Mouse (Mus musculus) monocyte, adult 2 months (primary cell): Measurements from ENCODE around the gene Fndc3b.
"Not testable (repeated sequence)": the region's sequence is repeated elsewhere in the genome, so short reads cannot be mapped to it uniquely, and the experiment has no call there.

Experiments used
- DNase-seq, 2 experiments: peaks; one replicate each; pipeline ENCODE4 v3.0.0; 2022; ENCODE audit warnings: low spot score in 2 of 2, low read depth in 1 of 2

The Fndc3b gene

DNA sequence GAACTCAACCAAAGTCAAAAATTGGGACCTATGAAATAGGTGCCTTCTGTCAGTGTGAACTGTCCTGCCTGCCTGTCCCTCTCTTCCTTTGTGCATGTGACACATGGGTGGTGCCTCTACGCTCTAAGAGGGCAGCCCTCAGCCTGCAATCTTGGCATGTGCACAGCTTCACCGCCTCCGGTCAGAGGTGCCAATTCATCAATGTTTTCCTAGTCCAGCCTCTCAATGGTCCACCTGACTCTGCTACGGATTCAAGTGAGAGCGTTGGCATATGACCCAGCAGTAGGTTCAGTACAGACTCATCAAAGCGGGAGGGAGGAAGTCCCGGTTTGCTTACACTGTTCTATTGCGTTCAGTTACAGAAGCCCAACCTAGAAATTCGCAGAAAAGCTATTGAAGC lies 192.2 kb downstream of the Fndc3b start:
- DNase-seq = no peak

DNA sequence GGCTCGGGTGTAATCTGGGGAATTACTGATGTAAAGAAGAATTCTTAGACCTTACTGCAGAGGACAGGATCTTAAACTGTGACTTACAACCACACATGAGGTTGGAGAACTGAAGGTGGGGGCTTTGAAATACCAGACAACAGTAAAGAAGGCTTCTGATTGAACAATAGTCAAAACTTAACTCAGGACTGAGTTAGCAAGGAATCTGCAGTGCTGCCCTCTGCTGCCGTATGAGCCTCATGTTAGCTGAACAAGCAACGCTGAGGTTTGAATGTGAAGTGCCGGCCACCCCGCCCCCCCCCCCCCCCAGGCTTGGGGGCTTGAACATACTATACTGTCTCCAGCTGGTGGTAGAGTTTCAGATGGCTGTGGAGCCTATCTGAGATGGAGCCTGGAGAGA lies 194.6 kb downstream of the Fndc3b start:
- DNase-seq = no peak

DNA sequence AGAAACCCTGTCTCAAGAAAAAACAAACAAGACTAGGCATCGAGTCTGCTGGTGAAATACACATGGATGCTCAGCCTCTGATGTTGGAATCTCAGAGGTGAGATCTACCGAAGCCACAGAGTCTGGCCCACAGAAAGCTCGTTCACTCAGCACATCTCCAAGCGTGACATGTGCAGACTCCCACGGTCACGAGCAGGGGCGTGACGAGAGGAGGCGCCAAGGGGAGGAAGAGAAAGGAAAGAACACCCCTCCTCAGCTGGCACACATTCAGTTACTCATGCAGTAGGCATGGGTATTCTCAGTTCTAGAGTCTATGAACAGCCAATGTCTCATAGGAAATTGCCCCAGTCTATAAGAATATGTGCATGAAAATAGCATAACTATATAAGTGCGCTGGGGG lies 199.3 kb downstream of the Fndc3b start:
- DNase-seq = no peak

DNA sequence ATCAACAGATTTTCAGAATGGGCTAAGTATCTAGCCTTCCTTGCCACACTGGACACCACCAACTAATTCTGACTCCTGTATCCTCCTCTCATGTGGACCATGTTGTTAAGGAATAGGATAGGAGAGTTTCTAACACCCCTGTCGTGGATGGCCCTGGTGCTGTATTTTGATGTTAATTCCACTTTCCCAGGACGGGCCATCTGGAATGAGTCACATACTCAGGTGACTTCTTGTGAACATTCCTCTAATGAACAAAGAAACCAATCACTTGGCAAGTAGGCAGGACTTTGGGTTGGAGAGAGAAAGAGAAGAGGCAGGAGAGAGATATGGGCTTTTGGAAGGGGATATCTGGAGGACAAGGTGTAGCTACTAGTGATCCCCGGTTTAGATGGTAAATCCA lies 204.2 kb downstream of the Fndc3b start:
- no peak for DNase-seq

DNA sequence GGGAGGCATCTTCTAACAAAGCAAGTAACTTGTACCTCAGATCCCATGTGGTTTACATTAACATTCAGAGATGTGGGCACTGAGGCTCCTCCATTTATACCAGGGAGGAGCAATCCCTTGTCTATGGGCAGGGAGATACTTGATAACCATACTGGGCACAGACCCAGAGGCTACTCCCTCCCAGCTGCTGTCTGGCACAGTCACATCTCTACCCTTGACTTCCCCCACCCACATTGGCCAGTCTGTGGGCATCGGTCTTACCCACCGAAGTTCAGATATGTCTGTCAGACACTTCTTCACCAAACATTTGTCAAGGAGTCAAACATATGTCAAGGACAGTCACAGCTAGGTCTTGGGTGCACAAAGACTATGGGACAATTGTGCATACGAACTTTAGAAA lies 205.5 kb downstream of the Fndc3b start:
- no peak for DNase-seq

DNA sequence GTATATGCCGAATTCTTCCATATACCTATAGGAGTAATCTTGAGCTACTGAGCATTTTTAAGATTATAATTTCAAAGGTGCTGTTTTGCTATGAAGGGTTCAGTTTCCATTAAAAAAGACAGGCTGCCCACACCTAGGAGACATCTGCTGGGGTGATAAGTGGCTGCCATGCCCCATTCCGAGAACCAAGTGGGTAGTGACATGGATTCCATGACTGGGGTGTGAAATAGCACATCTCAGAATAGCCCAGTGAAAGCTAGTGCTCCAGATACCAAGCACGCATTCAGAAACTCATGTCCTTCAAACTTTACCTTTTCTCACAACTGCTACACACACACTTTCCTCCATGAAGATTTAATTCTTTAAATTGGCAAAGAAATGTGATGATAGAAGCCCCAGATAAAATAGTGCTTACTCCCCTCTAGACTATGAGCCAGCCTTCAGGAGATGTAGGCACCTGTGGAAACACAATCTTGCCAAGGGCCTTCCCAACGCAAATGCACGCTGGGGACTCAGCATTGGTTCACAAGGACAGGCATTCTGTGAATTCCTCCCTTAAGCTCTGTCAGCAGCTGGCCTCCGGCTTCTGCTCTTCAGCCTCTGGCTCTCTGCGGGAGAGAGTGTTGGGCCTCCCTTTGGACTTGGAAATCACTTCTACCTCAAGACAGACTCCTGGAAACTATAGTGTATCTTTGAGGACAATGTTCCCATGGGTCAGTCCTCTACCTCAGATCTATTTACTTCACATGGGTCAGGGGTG lies 207.6 kb downstream of the Fndc3b start:
- no peak for DNase-seq

DNA sequence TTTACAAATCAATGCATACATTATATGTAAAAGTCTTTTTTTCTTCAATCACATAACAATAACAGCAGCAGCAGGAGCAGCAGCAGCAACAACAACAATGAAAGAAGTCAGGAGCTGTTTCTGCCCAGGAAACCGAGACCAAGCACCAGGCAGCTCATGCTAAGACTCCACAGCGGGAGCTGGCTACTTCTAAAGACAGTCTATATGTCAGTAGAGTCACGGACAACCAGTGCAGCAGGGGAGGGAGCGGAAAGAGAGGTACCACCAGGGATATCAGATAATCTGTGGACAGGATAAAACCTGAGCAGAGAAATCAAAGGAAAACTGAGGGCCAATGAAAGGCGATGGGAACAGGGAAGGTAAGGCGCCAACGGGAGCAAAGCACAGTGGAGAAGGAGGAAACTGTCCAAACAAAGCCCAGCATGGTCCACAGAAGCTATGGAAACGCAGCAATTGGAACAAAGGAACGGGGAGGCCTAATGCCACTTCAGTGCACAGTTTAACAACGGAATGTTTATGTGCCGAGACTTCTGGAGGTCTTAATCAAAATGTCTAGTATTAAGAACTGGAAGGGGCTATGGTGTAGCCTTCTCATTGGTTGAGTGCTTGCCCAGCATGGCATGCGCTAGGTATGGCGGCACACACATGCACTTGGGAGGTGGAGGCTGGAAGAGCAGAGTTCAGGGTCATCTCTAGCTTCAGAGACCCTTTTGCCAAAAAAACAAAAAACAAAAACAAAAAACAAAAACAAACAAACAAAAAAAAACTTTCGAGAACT lies 215.6 kb downstream of the Fndc3b start:
- DNase-seq = no peak

DNA sequence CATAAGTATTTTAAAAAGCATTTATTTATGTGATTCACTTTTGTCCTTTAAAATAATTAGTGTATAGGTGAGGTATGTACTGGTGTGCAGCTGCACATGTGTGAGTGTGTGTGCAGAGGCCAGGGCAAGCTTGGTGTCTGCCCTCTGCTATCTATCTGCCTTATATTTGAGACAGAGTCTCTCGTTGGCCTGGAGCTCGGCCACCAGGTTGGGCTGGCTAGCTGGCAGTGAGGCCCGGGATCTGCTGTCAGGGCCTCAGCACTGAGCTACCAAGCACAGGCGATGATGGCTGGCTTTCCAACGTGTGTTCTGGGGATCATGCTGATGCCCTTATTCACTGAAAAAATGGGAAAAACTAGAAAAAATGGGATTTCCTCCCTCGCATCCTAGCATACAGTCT lies 216.4 kb downstream of the Fndc3b start:
- no peak for DNase-seq

DNA sequence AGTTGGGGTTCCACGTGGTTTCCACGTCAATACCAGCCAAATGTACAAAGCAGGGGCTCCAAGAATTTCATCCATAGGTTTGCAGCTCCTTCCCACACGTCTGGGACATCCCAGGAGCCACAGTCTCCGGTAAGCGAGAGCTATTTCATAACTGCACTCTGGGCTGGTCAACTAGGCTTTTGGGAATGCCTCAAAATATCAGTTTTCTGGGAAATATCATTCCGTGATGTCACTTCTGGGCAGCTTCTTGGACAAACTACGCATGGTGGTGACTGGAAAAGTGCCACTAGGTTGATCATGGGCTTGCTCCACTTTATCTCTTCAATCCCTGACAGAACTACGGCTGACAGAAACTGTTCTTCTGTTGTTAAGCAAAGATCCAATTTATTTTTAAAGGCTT lies 217.0 kb downstream of the Fndc3b start:
- no peak for DNase-seq

DNA sequence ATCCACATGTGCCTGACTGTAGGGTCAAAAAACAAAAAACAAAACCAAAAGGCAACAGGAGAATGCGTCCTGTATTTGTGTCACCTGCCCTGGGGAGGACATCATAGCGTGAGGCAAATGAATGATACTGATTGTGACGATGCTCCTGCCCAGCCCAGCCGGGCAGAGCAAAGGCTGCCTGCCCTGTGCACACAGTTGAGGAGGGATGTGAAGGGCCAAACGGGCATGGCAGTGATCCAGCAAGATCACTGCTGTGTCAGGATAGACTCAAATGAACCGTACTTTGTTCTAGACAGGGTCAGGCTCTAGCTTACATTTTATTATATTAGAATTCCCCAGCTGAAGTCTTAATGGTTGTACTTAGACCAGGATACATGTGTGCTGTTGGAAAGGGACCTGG lies 219.3 kb downstream of the Fndc3b start:
- no peak for DNase-seq

DNA sequence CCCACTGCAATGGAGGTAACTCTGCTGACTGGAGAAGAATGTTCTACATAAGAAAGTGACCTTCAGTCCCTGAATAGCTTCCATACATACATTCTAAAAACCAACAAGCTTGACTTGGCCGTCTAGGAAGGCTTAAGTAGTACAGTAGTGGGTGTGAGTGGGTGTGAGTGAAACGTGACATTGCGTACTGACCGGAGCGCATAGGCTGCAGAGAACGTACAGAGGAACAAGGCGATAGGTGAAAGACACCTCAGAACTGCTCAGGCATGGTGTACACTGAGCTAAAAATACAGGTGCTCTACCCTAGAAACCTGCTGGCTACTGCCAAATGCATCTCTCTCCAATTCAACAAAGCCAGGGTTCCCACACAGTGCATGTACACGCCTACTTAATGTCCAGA lies 219.7 kb downstream of the Fndc3b start:
- no peak for DNase-seq

DNA sequence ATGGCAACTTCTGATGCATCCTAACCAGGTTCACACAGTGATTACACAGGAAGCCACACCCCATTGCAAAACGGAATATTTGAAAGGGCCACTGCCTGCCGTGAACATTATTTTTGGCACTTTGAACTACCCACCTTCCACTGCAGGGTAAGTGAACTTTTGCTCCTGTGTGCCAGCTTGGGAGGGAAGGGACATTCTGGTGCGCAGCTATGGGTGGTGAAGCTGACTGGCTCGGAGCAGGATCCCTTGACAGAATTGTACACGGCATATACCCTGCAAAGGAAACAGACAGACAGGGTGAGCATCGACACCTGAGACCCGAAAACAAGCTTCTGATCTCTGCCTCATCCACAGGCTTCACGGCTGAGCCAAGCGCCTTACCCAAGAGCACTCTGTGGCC lies 220.2 kb downstream of the Fndc3b start:
- DNase-seq = no peak

DNA sequence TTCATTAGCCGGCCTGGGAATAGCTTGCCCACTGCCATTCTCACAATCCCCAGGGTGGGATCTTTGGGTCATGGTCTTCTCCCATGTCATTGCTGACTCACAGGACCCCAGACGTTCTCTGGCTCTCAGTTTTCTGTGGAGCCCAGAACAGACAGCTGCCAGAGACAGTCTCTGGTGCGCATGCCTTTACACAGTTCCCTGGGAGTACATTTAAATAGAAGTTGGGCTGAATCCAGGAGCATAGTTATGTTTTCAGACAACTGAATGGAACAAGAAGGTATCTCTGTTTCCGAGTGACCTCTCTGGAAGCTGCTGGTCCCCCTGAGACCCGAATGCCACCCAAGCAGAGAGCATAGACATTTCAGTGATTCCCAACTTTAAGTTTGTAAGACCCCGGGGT lies 221.6 kb downstream of the Fndc3b start:
- DNase-seq = no peak

DNA sequence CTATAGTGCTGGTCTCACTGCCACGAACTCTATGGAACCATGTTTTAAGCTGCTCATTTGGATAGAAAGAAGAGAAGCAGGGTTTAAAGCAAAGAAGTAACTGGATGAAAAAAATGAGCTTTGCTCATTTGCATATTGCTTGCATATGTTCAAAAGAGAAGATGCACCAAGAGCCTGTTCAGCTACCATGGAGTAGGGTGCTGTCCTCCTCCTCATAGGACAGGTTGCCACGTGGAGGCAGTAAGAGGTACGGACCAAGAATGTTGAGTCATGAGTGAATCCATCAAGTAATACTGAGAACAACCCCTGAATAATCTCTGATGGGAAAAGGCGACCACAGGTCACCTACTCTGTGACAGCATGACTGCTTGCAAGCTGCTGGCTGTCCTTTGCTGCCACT lies 226.0 kb downstream of the Fndc3b start:
- DNase-seq = no peak

DNA sequence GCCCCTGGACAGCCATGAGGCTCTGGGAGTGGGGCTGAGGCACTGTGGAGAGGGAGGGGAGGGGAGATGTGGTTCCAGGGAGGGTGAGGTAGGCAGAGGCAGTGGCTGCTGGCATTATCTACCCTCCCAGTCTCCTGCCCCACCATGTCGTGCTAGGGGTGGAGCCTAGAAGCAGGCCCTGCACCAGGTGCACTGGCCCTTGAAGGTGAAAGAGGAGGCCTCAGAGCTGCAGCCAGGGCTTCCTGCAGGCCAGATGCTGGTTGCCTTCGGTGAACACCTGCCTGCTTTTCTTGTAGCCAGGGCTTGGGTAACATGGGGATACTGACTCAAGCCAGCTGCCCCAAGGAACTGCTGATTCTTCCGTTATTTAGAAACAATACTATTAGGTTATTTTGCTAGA lies 226.4 kb downstream of the Fndc3b start:
- no peak for DNase-seq

DNA sequence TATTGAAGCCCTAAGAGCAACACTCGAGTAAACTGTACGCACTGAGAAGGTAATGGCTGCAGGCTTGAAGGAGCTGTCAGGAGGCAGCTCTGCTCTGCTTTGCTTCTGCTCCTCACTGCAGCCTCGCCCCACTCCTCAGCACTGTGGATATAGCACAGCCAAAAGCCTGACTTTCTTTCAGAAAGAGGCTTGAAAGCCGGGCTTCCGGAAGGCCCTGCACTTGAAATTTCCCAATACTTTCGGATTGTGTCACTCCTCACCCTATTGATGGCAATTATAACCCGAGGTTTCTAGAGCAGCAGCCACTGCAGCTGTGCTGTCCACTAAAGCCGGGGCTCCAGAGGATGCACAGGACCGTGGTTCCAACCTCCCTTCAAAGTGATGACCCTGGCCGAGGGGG lies 227.3 kb downstream of the Fndc3b start:
- DNase-seq = no peak

DNA sequence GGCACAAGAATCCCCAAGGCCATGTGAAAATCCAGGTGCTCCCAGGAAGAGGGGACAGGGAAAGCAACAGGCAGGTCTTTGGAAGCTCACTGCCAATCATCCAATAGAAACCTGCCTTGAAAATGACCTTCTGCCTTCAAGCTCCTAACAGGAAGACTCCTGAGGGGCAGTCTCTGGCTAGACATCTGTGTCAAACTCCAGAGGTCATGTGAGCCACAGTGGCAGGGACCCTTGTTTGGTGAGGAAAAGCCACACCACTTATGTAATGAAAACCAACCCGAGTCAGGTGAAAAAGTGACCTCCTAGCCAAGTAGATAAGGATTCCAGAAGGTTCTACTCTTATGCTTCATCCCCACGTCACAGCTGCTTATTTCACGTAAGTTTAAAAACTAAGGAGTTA lies 227.8 kb downstream of the Fndc3b start:
- DNase-seq = no peak

DNA sequence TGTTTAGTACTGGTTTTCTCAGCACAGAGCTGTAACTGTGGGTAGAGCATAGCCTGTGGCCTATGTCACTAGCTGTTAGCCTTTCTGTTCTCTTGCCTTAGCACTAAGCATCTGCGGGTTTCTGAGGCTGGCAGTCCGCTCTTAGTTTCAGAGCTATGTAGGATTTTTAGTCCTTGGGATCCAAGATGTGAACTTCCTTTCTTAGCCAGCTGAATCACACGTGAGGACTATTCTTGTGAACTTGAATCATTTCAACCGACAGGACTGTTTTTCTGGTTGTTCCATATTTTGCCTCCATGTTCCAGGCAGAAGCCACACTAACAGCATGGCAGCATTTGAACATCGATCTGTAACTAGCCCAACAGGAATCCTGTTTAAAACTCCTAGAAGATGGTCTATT lies 229.4 kb downstream of the Fndc3b start:
- no peak for DNase-seq

DNA sequence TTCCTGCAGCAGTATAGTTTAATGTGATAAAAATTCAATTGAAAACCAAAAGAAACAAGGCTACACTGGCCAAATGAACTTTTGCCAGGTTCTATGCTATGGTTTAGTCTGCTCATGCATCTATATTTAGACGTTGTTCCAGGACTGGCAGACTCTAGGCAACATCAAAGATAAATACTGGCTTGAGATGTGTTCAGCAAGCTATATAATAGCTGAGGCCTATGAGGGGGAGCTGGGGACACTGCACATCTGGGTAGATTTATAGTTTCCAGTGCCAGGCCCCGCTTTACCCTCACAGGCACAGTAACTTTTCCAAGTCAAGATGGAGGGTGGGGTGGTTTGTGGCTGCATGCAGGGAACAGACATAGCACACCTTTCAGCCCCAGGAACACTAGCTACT lies 231.7 kb downstream of the Fndc3b start:
- no peak for DNase-seq

DNA sequence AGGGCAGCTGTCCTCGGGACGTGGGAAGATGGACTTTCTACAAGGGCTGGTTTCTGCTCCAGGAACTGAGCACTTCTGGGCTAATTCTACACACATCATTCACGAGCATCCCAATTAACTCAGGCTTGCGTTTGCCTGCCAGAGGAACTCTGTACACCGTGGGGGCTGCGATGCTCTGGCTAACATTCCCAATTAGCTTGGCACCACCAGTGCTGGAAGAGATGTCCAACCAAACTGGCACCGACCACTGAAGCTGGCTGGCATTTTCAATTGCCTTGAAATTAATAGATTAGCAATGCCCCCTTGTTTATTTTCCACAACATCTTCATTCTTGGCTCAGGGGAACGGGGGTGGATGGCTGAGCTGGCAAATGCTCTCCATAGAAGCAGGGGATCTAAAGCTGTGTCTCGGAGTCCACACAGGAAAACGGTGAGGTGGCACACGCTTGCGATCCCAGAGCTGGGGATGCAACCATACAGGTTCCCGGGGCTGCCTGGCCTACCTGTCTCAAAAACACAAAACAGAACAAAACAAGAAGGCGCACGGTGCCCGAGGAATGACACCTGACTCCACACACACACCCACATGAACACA lies 232.4 kb downstream of the Fndc3b start:
- DNase-seq = no peak

DNA sequence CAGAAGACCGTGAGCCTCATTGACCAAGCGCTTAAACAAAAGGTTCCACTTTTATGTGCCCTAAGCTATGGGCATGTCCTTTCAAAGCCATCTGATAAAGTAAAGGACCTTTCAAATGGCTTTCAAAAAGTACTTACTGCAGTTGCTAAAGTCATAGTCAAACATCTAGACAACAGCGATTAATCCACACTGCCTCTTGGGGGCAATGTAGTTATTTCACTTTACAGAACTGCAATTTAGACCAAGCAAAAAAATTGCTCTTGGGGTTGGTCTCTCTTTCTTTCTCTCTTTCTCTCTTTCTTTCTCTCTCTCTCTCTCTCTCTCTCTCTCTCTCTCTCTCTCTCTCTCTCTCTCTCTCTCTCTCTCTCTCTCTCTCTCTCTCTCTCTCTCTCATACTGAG lies 233.4 kb downstream of the Fndc3b start:
- not testable (repeated sequence) for DNase-seq

DNA sequence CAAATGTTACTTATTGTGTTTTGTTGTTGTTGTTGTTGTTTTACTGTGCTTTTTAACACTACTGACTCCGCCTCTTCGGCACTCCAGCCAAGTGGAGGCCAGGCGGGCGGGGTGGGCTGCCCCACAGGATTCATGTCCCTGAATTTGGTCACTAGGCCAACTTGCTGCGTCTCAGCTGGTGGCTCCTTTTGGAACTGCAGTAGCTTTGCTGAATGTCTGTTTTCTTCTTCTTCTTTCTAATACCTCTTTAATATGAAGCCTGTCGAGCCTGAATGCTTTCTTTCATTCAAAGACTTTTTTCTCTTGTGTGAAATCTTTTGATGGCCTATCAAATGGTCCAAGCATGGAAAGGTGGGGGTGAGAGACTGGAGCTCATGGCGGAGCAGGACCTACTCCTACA lies 235.2 kb downstream of the Fndc3b start:
- DNase-seq = no peak
